Mouse (Mus musculus) adrenal gland, postnatal 14 days (tissue): ENCODE results near the gene Trim28. TPM values are rescaled to one million over a fixed set of nuclear protein-coding genes. Genes with fewer than 3 reads are reported as not detected.
A peak's percentile ranks its signal among the peaks of the same experiment; 100 is the strongest.

Experiments used
- DNase-seq: peaks from one replicate; pipeline ENCODE4 v3.0.0; 2021; ENCODE audit warnings: mixed read lengths
- total RNA-seq: library from RNA; stranded (reverse); gene quantifications from 2 replicates; pipeline ENCODE4 v1.2.3, GENCODE M21; 2021

The Trim28 gene
- total RNA-seq, 1 experiment from 2014 or later, result 247 TPM

DNA sequence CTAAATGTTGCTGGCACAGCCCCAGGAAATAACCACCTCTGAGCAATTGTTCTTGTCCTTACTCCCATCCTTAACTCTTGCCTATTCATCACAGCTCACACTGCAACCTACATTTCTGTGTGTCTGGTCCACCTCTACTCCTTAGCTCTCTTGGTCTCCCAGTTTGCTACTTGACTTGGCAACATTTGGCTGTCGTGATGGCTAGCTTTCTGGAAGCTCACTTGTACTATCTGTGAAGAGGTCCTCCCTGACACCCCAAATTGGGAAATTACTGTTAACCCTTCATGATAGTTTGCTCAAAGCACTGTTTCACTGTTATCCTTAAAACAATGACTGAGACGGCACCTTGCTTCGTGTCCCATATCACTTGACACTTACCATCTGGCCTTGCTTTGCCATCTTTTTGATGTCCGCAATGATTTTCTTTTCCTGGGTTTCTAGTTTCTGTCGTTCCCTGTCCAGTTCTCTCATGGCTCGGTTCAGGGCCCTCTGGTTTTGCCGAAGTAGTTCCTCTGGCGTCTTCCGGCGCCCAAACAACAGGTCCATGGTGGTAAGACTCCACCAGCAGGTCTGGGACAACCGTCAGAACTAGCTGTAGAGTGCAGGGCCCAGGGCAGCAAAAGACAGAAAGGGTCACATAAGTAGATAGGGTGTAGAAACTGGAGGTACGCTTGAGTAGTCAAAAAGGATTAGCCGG is 34.7 kb downstream of the Trim28 start:
- DNase-seq, result no peak

- DNase-seq, result peak; percentile 98
Measured at GRCm38 (mm10) chr7:13034148-13034977, 35.4 kb downstream of the Trim28 start, which contains the start of gene Chmp2a. Chmp2a (minus strand) TSS chr7:13034807.

DNA sequence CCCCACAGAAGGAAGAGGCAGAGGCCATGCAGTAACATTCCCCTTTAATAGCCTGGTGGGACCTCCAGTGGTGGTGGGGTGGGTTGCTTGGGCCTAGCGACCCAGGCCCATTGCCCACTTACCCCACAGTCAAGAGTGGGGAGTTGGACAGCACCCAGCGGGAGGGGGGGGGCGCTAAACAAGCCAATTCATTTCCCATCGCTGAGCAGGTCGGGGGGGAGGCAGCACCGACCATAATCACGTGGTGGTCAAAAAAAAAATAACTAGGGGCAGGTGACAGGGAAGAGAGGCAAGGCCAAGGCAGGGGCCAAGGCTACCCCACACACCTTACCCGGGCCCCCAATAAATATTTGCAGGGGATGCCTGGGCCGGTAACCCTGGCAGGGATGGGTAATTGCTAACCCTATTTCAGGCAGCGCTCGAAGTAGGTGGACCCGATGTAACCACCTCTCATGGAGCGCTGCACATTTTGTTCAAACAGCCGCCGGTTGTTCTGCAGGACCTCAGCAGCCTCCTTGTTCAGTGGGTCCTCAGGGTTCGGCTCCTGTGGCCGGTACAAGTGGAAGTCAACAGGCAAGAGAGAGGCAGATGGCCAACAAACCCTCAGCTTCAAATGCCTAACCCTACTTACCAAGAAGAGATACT is 36.4 kb downstream of the Trim28 start:
- no peak for DNase-seq

GRCm38 (mm10) chr7:13036806-13037205 is 37.9 kb downstream of the Trim28 start:
- no peak for DNase-seq

DNA sequence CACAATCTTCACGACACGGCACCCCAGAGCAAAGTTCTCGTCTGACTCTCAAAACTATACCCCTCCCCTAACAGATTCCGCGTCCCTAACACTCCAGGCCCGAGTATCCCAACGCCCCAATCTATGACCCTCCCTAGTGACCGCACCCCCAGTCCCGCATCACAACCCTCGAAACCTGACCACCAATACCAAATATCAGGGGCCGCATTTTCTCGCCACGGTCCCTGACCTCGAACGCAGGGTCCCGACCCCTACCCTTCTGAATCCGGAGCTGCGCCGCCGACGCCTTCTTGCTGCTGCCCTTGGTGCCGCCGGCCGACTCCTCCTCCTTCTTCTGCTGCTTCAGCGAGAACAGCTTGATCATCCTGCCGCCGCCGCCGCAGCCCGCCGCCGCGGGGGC is 38.5 kb downstream of the Trim28 start:
- no peak for DNase-seq

GRCm38 (mm10) chr7:13037901-13038555 is 39.1 kb downstream of the Trim28 start, which contains the start of gene Ube2m:
Ube2m (minus strand) TSS chr7:13038275.
- DNase-seq, result peak; percentile 99

DNA sequence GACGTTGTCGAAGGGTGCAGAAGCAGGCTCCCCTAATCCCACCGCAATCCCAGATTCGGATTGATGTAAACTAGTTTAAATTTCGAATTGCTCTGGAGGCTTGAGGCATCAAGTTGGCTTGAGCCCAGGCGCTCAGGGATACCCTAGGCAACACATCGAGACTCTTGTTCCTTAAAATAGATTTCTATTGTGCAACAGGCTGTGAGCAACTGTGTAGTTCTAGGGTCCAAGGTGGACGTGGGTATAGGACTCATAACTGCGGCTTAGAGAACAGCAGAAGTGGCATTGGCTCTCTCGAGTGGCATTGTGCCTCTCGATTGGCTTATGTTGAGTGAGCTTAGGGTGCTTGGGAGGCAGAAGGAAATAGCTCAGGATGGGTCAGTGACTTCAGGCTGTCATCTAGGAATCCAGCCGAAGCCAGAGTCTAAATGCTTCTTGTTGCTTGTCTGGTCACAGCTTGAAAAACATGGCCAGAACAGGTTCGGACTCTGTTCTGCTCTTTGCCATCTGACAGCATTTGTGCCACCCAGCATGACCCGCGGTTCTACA is 39.8 kb downstream of the Trim28 start:
- DNase-seq, result no peak

DNA sequence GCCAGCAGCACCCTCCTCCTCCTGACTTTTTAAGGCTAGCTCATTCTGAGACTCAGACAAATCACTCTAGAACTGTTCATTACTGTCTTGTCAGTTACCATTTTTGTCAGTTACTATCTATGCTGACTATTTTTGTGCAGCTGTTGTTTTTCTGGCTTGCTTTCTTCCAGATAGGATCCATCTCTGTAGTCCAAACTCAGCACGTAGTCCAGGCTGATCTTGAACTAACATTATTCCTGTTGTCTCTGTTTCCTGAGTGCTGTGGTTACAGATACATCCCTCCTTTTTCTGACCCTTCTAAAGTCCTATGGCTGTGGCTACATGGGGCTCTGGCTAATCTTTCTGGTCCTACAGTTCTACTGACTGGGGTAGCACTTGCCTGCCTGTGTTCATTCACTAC is 40.3 kb downstream of the Trim28 start:
- DNase-seq, result no peak

DNA sequence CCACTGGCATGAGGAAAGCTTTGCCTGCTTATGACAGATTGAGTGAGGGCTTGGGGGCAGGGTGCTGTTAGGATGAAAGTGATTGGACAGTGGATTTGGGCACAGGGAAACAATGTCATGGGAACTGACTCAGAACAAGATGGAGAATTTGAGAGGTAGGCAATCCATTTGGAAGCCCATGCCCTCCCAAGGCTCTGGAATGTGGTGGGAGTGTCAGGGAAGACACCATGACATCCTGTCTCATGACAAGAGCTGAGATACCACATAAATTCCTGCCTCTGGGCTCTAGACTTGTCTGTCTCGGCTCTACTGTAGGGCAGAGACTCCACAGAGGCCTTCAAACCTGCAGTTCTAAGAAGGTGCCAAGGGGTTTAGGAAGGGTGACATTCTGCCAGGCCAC is 42.3 kb downstream of the Trim28 start:
- DNase-seq, result no peak

- DNase-seq, result no peak
Measured at GRCm38 (mm10) chr7:13042511-13042910, 43.6 kb downstream of the Trim28 start.

- DNase-seq, result no peak
Measured at GRCm38 (mm10) chr7:13043120-13043444, 44.2 kb downstream of the Trim28 start.

DNA sequence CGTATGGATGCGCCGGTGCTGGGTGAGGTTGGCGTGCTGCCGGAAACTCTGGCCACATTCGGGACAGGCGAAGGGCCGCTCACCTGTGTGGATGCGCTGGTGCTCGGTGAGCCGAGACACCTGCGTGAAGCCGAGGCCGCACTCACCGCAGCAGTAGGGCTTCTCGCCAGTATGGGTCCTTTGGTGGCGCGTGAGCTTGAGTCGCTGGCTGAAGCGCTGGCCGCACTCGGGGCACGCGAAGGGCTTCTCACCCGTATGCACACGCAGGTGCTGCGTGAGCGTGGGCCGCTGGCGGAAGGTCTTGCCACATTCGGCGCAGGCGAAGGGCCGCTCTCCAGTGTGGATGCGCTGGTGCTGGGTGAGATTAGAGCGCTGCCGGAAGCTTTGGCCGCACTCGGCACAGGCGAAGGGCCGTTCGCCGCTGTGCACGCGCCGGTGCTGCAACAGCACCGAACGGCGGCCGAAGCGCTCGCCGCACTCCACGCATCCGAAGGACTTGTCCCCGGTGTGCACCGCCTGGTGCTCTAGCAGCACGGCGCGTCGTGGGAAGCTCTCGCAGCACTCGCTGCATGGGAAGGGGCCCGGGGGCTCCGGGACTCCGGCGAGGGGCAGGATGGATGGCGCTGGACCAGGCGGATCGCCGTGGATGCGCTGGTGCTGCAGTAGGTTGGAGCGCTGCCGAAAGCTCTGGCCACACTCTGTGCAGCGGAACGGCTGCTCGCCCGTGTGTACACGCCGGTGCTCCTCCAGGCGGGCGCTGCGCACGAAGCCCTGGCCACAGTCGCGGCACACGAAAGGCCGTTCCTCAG is 44.7 kb downstream of the Trim28 start:
- DNase-seq, result peak; percentile 54

GRCm38 (mm10) chr7:13044254-13044625 is 45.3 kb downstream of the Trim28 start:
- no peak for DNase-seq

- DNase-seq, result peak; percentile 81
Measured at GRCm38 (mm10) chr7:13046084-13046483, 47.2 kb downstream of the Trim28 start.

DNA sequence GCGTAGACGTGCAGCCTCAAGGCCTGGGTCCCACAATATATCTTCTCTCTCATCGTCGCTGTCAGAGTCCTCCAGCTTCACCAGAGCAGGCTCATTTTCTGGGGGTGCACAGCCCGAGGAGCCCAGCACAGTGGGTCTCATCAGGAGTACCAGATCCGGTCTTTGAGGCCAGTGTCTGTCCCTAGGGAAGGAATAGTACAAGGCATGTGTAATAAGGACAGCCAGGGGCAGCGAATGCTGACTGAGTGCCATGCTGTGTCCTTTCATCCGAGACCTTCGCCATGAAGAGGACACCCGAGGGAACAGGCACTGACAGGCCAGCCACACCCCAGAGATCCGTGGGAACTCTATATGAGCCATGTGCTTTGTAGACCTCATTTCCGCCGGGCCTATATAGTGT is 54.1 kb downstream of the Trim28 start:
- DNase-seq, result no peak

DNA sequence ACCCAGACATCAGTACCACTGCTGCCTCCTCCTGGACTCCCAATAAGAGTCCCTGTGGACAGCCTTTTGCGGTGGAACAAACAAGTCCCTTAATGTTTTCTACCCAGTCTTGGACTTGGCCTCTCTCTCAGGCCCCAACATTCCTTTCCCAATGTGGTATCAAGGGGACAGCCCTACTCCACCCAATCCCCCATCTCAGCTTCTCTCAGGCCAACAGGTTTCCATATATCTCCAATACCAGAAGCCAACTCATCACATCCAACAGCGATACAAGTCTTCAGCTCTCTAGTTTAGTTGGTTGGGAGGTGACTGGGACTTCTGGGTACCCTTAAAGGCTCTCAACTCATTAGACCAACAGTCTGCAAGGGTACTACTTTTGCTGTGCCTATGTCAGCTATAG is 54.6 kb downstream of the Trim28 start:
- no peak for DNase-seq

GRCm38 (mm10) chr7:13053961-13054286 is 55.0 kb downstream of the Trim28 start:
- DNase-seq, result no peak

- peak; percentile 95 for DNase-seq
Measured at GRCm38 (mm10) chr7:13054287-13055010, 55.5 kb downstream of the Trim28 start, which contains the start of gene Mzf1. Mzf1 (minus strand) TSS chr7:13054764.

GRCm38 (mm10) chr7:13056913-13057700 is 58.2 kb downstream of the Trim28 start:
- DNase-seq, result no peak

DNA sequence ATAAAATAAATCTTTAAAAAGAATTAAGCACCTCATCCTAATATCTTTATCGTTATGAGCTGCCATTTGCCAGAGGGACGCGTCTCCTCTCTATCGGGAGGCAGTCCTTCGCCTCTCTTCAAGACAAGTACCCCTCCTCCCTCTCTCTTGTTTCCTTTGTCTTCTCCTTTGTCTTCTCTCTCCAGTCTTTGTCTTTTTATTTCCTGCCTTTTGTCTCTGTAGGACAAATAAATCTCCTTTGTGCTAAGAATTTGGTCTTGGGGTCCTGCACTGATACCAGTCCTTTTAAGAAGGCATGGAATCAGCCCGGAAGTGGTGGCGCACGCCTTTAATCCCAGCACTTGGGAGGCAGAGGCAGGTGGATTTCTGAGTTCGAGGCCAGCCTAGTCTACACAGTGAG is 60.6 kb downstream of the Trim28 start:
- DNase-seq, result no peak
